Mouse (Mus musculus) cerebellum, adult 18-20 months (tissue): ENCODE data around the gene Nln.

Experiments used
- DNase-seq, 2 experiments: peaks; one replicate each; pipeline ENCODE4 v3.0.0; 2021

Gene Nln

DNA sequence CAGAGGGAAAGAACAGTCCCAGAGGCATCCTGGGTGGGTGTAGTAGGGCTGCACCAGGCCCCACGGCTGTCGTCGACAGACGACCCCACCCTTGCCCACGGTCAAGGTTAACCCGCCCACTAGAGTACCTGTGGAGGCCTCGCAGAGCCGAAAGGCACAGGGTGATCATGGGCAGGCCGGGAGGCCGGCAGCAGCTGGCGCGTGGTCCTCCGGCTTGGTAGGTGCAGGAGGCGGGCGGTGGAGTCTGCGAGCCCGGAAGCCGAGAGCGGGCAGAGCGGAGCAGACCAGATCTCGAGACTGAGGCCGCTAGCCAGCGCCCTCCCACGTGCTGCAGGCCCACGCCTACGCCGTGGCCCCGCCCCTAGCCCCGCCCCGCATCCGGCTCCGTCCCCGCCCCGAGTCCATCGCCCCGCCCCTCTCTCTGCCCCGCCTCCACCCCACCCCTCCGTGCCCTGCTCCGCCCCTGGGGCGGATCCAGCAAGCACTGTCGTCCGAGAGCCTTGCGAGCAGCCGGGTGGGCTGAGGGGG is at the start of gene Nln, which contains the start of gene Sgtb:
Nln (minus strand) TSS at position 327 of the 528 bp plus-strand sequence.
Sgtb (plus strand) TSS at position 454 of the 528 bp plus-strand sequence.
- peak; percentile 77 to 79 for DNase-seq

DNA sequence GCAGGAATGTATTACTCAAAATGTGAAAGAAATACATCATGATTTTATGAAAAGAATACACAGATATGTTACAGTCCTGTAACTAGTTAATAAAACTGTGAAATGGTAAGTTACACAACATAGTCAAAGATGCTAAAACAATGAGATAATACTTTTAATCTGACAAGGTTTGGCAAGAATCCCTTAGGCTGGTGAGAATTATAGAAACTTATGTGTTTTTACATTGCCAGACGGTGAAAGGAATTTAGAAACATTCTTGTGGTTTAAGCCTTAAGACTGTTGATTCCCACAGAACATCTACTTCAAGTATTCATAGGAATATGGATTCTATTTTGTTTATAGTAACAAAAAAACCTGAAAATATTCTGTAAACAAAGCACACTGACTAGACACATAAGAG is 46.3 kb upstream of the Nln start:
- no peak for DNase-seq

DNA sequence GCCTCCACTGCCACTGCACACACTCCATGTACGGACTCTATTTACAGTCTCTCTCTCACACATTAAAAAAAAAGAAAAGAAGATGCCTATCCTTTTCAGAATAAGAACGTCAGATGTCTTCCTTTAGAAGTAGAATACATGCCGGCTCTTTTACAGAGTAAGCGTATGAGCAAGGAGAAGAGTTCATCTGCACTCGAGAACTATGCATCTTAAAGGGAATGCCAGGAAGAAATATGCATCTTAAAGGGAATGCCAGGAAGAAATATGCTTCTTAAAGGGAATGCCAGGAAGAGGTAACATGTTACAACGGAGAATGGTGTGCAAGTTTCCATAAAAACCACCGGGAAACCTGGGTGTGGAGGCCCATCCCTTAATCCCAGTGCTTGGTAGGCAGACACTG is 45.7 kb upstream of the Nln start:
- no peak for DNase-seq

DNA sequence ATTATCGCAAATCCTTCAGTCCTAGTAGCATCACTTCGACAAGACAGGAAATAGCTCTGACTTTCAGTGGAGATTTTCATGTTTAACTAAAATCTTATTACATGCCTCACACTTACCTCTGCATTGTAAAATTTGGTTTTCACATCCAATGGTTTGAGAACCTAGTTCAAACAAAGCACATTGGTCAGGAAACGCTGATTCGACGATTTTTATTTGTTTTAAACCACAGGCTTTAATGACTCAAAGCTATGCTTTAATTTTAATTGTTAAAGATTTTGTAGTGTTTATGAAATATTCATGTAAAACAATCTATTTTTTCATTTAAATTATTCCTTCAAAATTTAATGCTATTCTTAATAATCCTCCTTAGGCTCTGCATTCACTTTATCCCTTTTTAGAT is 44.8 kb upstream of the Nln start:
- no peak for DNase-seq

DNA sequence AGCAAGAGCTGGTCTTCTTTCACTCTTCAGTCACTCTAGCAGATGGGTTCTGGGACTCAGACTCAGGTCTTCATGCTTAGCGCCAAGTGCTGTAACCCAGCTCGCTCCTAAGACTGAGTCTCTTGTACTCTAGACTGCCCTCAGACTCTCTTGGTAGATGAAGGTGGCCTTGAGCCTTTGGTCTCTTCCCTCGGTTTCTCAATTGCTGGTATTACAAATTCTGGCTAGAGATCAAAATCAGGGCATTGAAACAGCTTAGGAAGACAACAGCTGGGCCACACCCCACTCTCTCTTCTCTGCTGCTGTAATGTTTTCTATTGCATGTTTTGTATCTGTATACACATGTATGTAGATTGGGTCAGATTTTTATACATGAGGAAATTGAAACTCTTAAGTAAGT is 36.2 kb upstream of the Nln start:
- DNase-seq: no peak

DNA sequence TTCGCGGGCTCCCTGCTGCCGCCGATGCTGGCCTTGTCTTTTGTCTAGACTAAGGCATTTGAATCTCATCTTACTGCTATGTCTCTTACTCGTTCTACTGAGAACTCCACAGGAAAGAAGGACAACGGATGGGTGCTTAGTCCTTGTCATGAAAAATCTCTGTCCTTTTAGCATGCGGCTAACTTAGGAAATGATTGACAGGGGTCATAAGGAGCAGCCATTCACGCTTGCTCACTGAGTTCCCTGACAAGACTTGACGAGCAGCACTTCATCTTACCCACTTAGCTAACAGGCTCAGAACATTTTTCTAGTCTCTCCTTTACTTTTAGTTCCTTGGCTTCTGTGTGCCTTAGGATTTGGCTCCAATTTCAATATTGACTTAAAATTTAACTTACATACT is 35.5 kb upstream of the Nln start:
- DNase-seq: no peak

DNA sequence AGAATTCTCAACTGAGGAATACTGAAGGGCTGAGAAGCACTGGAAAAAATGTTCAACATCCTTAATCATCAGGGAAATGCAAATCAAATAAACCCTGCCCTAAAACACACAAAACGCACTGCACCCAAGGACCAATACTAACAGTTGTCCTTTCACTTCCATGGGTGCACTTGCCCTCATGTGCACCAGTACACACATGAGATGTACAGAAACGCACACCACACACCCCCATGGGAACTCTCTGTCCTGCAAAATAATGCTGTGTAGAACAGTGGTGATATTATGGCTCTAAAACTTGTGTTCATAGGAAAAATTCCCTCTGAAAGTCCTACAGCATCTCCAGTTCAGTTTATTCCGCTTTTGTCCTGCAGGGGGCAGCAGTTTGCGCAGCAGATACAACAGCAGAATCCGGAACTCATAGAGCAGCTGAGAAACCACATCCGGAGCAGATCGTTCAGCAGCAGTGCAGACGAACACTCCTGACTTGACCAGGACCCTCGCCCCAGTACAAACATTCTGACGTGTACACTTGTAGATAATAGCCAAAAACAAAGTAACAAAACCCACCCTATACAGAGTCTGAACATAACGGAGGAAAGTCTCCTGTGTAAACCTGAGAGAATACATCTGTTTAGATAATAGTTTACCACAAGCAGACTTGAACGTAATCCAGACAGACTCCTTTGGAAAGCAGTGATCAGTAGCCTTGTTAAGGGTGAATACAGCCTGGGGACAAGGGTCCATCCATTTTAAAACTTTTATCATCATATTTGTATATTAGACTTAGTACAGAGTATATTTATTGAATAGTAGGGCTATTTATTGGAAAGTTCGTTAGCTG is 30.2 kb upstream of the Nln start:
- DNase-seq: peak; percentile 77 to 83

DNA sequence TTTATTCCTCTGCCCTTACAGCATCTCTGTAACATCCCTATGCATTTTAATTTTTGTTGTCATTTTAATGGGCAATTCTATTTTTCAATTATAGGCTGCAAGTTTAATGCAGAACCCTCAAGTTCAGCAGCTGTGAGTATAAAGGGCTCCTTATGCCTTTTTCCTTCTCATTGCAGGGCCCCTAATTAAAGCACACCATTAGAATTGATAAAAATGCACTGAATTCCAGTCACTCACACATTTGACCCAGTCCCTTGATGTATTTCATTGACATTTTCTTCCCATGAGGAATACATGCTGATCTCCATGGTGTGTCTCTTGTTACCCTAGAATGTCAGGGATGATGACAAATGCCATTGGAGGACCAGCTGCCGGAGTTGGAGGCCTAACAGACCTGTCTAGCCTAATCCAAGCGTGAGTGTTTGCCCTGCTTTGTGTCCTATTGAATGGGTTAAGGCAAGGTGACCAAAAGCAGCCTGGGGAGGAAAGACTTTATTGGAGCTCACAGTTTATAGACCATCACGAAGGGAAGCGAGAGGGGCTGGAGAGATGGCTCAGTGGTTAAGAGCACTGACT is 25.2 kb upstream of the Nln start:
- DNase-seq: no peak

DNA sequence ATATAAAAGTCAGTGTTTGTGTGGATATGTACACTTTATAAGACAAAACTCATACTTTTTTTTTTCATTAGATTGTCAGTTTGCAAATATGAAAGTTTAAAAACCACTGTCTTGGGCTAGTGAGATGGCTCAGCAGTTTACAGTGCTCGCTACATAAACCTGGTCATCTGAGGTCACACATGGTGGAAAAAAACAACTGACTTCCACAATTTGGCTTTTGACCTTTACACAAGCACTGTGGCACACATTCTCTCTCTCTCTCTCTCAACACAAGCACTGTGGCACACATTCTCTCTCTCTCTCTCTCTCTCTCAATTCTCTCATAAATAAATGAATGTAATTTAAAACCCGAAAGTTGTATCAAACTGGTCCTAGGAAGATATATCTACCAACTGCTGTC is 23.1 kb upstream of the Nln start:
- DNase-seq: no peak

DNA sequence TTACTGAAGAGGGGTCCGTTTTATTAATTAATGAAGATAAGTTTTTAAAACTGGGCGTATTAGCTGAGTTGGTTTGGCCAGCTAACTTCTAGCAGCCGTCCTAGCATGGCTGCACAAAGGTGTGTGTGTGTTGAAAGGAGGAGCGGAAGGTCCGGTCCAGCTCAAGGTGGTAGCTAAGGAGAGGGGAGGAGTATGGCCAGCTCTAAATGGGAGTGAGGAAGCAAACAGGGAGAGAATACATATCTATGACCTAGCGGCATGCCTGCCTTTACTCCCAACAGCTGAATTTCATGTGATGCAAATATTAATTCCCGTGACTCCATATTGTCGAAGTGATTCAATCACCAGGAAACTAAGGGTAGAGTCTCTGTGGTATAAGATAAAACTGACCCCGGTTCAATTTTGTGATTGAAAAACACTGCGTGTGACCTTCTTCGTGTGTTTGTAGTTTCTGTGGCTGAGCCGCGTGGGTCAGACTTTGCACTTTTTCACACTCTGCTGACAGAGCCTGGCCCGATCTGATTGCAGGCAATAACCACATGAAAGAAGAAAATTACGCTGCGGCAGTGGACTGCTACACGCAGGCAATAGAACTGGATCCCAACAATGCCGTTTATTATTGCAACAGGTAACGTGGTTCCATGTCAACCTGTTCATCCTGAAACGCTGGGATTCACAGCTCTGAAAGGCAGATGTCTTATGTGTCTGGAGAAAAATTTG is 14.4 kb upstream of the Nln start:
- DNase-seq: no peak

DNA sequence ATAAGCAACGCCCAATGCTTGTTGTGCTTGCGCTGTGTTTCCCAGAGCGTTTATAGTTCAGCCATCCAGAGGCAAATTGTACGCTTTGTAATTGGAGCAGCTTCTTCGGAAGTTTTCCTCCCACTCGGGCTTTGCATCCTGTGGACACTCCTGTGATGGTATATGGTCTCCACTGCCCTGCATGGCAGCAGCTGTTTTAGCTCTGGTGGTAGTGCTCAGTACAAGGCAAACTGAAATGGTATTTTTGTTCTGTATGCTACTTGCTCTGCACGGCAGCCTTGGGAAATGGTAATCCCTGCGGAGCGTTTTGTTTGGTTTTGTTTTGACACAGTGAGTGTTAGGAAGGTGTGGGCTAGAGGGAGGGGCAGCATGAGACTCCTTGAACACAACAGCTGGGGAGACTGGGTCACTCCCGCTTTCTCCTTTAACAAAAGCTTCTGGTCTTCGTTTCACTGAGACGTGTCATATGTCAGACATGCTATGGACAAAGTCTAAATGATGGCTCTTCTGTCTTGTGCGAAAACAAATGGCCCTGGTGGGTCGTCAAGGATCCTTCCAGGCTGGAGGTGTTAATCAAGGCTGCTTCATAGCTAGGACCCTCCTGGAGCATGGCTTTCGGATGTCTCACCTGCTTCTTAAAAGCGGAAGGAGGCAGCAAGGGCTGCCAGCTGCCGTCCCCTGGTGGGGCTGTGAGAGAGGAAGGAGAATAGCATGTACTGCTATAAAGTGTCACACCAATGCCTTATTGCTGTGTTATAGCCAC is 12.8 kb upstream of the Nln start:
- no peak for DNase-seq

DNA sequence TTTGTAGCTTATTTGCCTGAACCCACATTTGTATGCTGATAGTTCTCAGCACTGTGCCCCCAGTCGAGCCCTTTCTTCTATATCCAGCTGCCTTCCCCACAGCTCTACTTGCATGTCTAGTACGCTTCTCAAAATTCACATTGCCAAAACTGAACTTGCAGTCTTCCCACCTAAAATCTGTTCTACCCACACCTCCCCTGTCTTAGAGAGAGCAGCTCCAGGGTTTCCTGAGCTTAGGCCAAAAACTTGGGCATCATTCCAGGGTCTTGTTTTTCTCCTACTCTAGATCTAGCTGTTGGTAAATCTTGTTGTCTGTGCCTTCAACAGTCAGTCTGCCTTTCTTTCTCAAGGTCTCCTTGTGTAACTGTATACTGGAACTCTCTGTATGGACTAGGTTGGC is 5.4 kb upstream of the Nln start:
- DNase-seq: no peak

DNA sequence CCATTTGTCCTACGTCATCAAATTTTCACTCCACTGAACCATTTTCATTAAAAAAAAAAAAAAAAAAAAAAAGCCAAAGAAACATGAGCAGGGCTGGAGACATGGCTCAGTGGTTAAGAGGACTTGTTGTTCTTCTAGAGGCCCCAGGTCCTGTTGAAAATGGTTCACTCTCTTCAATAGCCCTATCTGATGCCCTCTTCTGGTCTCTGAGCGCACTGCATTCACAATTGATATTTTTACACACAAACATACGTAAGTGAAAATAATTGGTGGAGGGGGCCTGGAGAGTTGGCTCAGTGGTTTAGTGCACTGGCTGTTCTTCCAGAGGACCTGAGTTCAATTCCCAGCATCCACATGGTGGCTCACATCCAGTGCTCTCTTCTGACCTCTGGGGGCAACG is 4.4 kb upstream of the Nln start:
- no peak for DNase-seq

DNA sequence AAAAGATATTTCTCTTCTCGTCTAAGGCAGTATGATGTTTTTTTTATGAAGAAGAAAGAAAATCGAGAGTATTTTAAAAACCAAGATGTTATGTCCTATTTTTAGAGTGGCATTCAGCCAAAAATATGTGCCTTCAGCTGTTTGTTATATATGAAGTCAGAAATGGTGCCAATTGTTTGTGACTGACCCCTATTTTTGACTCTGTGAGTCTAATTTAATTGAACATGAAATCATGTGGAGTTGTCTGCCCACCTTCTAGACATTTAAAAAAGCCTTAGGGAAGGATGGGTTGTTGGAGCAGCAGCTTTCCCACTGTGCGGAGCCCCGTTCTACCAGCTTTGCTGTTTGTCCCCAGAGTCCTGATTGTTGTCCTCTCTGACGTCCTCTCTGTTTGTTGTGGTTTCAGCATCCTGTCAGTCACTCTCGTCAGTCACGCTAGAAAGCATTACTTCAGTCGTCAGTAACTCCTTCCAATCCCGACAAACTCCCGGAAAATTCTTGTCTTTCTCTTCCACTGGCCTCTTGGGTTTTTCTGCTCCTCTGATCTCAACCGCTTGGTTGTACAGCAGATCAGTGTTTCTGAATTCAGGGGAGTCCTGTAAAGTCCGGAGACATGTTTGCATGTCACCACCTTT is 3.0 kb upstream of the Nln start:
- no peak for DNase-seq

DNA sequence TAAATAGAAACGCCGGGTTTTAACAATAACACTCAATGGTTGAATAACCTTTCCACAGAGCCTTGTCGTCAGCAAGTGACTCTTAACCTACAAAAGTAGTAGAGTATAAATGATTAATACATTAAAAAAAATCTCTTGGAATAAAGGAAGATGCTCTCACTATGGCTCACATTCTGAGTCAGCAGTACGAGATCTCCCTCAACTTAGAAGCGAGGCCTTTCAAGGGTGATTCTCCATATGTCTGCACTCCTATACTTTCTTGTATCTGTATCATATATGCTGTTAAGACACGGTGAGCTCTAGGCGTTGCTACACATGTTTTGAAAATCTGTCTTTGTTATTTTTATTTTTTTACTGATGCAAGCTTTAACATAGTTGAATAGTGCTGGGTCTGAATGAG is 1.1 kb upstream of the Nln start:
- DNase-seq: no peak

DNA sequence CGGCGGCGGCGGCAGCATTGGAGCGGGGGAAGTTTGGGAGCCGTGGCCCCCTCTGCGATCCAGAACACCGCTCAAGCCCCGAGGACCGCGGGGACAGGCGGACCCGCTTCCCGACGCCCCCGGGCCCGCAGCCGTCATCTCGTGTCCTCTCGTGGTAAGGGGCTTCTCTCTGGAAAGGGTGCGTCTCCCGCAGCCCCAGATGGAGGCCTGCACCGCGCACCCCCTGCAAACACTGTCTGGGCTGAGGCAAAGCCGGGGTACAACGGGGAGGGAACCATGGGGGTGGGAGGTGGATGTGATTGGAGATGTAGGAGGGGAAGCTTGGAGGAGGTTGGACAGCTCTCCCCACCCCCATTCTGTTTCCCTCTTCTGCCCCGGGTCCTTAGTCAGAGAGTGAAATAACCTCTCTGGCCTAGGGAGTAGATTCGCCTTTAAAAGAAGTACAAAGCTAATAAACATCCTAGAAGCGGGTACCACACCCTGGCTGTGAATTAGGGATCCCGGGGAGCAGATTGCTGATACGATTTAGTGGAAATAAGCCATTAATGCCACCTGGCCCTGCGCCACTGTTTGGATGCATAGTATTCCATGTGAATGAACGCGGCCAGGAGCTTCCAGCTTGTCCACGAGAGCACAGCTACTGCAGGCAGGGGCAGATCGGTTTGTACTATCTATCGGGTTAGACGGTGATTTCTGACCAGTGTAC is 555 bp upstream of the Nln start:
- DNase-seq: peak; percentile 69 to 75

DNA sequence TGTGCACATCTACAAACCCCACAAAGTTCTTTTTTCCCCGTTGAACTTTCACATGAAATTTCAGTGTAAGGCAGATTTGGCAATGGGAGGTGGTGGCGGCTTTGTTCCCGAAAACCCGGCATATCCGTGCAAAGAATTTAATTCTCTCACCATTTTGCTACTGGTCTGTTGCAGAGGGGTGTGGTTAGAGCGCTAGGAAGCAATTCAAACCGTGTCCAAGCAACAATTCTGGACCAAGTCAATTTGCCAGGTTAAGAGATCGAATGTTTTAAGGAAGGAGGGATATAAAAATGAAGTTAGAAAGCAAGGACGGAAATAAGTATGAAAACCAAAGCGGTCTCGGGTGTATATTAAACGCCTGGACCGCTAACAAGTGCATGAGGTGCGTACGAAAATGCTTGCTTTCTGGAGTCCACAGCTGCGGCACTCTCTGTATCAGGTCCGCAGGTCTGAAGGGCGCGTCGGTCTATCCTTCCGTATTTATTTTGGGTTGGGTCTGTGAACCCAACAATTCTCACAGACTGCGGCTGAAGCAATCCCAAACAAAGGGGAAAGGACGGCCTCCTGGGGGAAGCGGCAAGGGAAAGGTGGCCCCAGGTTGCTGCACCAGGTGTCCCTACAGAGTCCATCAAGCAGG is 645 bp downstream of the Nln start:
- no peak for DNase-seq

DNA sequence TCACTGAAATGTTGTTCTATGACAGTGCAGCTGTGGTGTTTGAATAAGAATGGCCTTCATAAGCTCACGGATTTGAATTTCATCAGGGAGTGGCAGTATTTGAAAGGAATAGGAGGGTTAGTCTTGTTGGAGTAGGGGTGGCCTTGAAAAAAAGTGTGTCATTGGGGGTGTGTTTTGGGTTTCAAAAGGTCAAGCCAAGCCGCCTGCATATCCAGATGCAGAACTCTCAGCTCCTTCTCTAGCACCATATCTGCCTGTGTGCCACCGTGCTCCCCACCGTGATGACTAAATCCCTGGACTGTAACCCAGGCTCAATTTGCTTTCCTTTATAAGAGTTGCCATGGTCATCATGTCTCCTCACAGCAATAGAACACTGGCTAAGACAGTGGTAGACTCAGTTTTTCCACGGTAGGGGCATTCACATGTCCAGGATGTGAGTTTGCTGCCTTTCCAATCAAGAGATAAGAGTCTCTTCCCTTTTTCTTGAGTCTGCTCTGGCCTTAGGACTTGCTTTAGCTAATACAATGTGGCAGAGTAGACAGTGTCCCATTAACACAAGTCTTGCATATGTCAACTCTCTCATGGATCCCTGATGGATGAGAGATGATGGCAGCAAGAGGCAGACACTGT is 7.7 kb downstream of the Nln start:
- DNase-seq: no peak

DNA sequence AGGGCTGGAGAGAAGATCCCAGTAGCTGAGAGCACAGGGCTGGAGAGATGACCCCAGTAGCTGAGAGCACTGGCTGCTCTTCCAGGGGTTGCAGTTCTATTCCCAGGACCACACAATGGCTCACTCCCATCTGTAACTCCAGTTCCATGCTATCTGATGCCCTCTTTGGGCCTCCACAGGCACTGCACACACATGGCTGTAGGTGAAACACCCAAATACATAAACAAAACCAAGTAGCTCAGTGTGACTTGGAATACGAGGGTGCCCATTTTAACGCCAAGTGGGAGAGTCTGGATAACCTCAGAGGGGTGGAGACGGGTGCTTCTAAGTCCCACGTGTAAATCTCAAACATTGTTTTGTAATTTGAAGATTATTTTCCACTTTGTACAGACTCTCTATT is 9.0 kb downstream of the Nln start:
- no peak for DNase-seq

DNA sequence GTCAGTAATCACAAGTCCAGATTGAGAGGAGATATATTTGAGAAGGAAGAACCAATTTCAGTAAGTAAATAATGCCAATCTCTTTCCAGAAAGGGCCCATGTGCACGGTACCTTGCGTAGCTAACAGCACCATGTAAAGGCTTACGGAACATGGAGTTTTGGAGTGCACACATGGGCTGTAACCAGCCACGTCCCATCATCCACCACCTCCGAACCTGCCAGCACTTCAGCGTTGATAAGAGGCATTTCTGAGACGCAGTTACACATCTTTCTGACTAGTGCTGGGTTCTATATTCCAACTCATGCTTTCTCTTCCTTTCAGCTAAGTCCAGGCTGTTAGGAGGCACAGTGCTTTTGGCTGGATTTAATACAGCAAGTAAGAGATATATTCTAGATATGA is 12.2 kb downstream of the Nln start:
- no peak for DNase-seq

DNA sequence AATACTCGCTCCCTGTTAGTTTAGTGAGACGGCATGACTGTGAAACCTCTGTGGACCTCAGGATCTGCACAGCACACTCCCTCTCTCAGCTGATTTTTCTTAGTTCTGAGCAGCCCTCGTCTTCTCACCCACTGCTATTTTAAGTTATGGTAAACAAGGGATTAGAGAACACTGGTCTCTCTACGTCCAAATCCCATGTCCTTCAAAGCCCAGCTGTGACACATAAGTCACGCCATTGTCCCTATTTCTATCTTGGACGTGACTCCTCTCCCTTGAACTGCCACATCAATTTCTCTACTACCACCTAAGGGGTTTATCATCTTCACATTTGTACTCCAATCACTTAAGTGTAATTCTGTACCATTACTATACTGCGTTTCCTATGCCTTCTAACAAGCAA is 13.5 kb downstream of the Nln start:
- DNase-seq: no peak
